Mouse (Mus musculus) spleen, postnatal 0 days (tissue): ENCODE data around the gene Tmem38b. TPM values are rescaled to one million over a fixed set of nuclear protein-coding genes. Genes with fewer than 3 reads are reported as not detected.

ENCODE experiments used
- polyA plus RNA-seq: library from polyadenylated mRNA; unstranded; fragments of >200 nt; fragmentation: Nextera tagmentation; extraction: Ambion mirVana; gene quantifications from 2 replicates; pipeline ENCODE4 v1.2.1, GENCODE M21; 2015

Gene Tmem38b
- polyA plus RNA-seq: 5.0 TPM in 2 replicates

DNA sequence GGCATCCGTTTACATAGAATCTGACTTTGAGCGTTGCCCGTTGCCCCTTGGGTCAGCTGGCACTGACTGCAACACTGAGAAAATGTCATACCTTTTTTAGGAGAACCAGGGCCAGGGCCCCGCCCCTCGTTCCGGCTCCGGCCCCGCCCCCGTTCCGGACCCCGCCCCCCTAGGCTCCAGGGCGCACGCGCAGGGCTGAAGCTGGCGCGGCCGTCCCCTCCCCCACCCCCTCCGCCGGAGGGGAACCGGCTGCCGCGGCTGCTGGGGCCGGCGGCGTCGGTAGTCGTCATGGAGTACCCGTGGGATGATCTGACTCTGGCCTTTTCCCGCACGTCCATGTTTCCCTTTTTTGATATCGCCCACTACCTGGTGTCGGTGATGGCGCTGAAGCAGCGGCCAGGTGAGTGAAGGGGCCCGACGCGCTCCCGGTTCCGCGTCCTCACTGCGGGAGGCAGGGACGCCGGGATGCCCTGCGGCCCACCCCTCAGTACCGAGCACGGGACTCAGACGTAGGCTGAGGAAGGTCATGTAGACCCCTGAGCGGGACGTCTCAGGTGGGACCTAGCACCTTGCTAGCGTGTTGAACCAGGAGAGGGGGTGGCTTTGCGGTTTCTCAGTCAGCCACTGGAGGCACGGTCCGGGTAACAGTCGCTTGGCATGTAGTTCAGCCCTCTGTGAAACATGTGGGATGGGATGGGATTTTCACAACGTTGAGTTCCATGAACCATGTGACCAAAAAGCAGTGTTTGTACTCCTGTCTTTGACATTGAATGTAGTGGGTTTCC is at the start of gene Tmem38b:
Gene Tmem38b, plus strand, starts transcription at position 225 of the 785 bp plus-strand sequence.

Other genes with a start within 250 kb of the Tmem38b start
- gene Fsd1l, start 194.6 kb upstream of the Tmem38b start, polyA plus RNA-seq: 1.3 and 2.2 TPM in 2 replicates
- gene Fktn, start 112.0 kb upstream of the Tmem38b start, polyA plus RNA-seq: 2.7 and 3.1 TPM in 2 replicates
- gene Tal2, start 46.3 kb upstream of the Tmem38b start, polyA plus RNA-seq: 0.07 and 0.13 TPM in 2 replicates